Mouse (Mus musculus) ovary, postnatal 36 days (tissue): ENCODE data around the gene Rtn1.

ENCODE experiments used
- DNase-seq: peaks from one replicate; pipeline ENCODE4 v3.0.0; 2022; ENCODE audit warnings: low spot score, mixed read lengths

Rtn1 gene

DNA sequence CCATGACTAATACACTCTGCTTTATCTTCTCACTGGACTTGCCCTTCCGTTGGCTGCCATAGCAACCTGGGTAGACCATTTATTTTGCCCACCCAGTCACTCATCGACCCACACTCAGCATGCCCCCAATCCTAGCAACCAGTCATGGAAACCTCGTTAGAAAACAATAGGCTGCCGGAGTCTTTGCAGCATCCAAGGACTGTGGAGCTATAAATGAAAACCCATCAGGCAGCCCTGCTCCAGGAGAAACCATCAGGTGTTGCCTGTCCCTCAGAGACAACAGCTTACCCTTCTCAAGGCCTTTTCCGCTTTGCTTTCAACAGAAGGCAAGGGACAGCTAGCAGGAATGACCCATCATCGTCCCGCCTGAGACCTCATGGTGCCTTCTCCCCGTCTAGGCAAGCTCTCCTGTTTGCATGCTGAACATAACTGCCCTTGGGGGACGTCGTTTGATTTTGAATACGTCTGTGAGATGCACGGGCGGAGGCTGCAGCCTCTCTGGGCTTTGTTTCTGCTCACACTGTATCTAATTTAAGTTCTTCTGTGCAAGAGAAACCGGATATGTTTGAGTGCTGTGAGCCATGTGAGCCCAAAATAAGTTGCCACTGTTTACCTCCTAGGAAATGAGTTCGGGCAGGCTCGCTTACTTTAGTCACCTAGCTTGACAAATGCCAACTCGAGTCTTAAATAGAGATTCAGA is 34.8 kb downstream of the Rtn1 start:
- no peak for DNase-seq

DNA sequence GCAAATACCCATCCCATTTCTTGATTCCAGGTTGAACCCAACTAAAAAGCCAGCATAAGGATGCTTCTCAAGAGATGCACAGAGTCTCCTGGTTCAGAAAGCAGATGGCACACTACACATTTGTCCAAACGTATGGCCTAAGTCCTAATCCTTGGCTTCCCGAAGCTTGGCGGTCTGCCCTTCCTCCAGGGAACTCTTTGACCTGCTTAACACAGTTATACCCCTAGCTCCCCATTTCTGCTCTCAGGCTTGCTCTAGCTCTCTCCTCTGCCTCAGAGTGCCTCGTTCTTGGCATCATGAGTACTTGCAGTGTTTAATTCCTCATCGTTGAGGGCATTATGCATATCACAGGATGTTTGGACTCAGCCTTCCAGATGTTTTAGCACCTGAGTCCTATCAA is 38.8 kb downstream of the Rtn1 start:
- DNase-seq = no peak

DNA sequence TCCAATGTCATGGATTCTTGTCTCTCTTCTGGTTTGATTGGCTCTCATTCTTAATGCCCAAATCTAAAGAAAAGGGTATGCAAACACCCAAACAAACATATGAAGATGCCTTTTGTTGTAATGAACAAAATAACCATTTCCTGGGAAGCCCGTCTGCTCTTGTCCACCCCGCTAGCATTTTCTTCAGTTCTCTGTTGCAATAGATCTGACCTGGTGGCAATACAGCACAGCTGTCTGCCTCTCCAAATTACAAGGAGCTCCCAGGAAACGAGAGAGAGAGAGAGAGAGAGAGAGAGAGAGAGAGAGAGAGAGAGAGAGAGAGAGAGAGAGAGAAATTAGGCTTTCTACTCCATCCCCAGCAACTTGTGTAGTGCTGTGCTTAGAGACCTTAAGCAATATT is 42.1 kb downstream of the Rtn1 start:
- no peak for DNase-seq

DNA sequence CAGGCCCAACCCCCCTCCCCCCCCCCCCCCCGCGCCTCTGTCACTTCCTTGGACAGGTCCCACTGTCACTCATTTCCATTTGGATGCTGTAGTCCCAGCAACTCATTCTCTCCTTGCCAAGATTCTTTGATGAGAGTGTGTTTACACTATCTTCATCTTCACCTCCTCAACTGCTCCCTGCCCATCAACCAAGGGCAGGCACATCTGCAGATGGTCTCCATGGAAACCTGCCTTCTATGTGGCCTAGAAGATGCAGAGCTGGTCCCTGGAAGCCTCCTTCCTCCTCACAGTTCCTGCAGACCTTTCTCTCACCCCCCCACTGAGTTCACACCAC is 42.8 kb downstream of the Rtn1 start:
- no peak for DNase-seq

DNA sequence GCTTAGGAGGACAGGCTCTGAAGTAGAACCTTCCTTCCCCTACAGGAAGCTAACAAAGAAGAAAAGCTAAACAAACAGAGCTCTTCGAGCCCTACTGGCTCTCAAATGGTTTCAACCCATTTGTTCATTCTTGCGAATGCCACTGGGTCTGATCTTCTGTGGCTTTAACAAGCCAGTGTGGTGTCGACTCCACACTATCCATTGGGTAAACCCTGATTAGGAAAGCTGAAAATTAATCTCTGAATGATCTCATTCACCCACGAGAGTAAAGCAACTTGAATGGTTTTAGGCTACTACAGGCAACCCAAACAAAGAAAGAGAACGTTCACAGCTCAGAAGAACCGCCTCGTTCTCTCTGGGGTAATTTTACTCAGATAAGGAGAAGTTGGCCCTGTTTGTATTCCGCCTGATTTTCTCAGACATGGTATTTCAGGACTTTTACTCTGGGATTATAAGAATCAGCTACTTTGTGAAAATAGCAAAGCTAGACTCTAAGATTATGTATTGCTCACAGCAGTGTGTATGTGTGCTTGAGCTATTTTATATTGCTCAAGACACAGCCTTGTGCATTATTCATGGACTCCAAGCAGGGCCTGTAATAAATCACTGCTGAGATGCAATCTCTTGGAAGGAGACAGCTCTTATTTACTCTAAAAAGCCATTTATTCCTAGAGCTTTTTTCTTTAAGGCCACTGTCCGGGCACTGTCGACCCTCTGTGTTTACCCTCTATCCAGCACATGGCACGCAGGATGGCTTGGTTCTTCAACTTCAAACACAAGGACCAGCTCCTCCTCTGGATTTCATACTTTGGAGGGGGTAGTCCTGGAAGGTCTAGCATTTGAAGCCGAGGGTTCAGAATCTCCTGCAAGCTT is 43.4 kb downstream of the Rtn1 start:
- no peak for DNase-seq

DNA sequence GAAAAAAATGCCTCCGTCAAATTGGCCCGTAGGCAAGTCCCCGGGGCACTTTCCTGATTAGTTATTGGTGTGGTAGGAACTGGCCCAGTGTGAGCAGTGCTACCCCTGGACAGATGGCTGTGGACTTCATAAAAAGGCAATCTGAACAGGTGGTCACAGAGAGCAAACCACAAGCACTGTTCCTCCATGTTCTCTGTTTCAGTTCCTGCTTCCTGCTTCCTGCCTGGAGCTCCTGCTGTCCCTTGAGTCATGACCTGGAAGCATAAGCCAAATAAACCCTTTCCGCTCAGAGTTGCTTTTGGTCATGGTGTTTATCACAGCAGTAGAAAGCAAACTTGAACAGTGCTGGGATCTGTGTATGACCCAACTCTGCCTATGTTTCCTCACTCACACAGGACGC is 44.3 kb downstream of the Rtn1 start:
- no peak for DNase-seq

DNA sequence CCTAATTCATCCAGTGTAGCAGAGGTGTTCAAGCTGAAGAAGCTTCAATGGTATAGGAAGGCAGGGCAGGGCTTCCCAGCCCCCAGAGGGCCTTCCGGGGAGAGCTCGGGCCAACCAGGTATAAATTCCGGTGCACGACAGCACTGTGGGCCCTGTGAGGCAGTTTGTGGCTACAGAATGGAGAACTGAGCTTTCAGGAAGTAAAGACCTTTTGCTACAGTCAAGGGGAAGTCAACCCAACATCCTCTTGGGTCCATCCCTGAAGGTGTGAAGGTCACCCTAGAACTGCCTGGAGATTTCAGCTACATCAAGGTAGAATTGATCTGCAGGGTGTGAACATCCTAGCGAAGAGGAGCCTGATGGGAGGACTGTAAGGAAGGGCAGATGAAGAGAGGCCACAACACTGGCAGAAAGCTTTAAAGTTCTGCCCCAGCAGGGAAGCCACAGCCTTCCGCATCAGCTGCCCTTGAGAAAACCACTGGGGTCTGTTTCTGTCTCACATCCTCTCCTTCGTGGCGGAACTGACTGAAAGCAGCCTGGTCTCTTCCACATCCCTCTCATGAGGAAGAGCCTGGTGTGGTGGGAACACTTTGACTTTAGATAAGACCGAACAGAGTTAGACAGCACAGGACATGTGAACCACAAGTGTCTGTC is 47.0 kb downstream of the Rtn1 start:
- no peak for DNase-seq

DNA sequence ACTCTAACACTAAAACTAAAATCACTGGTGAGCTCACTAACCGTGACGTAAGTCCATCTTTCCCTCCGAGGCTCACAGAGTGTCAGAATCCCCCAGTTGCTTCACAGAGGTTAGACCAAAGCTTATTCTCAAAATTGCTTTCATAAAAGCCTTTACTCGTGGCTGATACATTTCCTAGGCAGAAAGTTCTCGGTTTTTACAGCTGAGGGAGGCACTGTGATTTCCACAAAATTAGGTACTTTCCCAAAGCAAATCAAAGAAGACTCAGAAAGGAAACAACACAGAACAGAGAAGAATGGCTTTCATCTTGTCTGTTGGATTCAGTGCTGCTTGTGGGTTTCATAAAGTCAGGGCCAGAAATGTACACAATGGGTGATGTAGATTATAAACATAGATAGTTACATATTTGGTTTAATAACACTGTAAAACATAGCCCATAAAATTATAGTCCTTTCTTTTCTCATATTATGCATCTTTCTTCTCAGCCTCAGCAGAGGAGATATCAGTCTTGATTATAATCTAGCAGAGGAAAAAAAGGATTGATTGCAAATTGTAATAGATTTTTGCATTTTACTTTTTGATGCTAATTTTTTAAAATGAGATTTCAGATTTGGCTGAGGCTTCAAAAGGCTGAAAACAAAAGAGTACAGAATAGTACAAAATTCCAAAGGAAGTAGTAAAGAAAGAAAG is 47.8 kb downstream of the Rtn1 start:
- no peak for DNase-seq

DNA sequence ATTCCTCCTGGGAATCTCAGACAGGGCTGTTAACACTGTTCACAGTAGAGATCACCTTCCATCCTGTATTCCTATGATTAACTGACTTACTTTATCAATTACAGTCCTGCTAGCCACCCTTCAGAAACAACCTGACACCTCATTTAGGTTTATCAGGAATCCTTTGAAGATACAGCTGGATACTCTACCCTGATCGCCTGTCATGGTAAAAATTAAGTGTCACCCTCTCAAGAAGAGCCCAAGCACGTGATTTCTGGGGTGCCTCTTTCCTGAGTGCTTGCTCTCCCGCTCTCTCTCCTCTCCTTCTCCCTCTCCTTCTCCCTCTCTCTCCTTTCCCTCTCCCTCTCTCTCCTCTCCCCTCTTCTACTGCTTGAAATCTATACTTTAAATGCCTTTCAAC is 49.0 kb downstream of the Rtn1 start:
- DNase-seq = no peak

DNA sequence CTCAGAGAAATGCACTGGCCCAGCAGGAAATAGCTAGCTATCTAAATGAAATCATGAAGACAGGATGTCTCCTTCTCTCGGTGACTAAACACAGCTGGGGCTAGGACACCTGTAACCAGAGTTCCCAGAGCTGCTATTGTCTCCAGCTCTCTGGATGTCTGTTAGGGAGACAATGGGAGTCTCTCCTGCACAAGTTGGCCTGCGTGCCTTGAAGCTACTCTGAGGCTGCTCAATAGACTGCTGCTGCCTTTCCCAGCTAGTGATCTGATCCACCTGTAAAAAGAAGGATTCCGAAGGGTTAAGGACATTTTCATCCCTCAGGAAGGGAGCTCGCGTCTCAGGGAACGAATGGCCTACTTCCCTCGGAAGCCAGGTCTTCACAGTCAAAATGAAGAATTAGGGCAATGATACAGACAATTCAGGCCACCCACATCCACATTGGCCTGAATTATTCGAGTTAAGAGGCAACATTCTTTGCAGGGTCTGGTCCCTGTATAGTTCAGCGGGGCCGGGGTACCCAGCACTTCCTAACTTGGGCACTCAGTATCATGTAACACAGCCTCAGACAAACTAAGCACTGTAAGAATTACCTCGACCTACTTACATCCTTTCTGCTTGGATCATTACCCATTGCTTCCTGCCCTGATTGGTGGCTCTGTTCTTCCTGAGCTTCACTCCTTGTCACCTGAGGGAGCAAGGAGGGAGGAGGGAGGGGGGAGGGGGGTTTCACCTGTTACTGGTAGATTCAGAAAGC is 51.0 kb downstream of the Rtn1 start:
- DNase-seq = no peak

DNA sequence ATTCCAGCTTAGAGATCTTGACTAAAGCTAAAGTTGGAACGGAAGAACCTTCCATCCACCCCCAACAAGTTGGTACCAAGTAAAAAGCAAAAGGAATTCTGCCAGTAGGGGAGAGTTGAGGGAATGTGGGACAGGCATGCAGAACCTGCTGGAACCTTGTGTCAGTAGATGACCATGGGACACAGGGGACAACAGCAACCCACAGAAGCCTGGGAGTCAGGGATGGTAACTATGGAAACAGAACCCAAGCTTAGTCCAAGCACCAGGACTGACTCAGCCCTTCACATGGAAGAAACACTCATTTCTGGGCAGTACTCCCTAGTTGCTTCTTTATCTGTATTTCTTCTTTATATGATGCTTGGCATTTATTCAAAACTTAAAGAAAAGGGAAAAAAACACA is 54.6 kb downstream of the Rtn1 start:
- no peak for DNase-seq

DNA sequence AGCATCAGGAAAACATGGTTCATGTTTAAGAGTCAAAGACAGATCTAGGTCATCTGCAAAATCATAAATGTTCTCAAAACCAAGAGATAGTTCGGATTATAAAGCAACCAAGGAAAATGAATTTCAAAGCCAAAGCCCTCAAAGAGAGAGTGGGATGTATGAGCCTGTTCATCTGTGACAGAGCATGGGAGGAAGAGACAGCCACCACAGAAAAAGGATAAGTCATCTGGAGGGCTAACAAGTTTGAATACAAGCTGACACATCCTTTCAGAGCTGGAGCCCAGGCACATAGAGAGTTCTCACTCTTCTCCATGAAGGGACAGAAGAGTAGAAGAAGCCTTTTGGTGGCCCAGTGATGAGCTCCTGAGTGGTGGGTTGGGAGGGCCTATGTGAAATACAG is 55.3 kb downstream of the Rtn1 start:
- DNase-seq = no peak

DNA sequence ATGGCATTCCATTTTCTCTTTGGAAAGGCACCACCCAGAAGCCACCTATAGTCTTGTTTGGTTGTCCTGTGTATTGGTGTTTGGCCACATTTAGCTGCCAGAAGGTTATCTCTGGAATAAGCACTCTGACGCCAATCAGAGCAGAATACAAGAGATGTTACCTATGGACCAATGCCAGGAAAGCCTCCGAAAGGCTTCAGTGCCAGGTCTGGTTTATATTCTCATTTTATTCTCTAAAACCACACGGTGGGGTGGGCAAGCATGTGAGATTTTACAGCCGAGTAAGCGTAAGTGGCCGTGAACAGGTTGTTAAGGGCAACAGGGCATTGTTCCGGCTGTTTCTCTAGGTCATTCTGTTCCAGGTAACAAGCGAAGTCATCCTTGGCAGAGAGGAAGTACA is 60.3 kb downstream of the Rtn1 start:
- no peak for DNase-seq

DNA sequence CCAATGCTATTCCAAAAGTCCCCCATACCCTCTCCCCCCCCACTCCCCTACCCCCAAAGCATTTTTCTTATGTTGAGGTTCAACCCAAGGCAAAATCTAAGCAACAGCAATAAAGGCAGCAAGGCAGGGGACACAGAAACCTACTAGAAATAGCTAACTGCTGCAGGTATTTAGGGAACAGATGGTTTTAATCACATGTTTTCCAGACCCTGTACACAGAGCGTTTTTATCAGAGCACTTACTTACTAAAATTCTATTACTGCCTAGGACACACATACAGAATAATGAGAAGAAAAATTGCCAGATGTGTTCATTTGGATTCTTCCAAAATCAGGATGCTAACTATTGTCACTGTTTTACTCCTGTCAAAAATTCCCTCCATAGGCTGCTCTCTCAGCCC is 61.7 kb downstream of the Rtn1 start:
- DNase-seq = no peak

DNA sequence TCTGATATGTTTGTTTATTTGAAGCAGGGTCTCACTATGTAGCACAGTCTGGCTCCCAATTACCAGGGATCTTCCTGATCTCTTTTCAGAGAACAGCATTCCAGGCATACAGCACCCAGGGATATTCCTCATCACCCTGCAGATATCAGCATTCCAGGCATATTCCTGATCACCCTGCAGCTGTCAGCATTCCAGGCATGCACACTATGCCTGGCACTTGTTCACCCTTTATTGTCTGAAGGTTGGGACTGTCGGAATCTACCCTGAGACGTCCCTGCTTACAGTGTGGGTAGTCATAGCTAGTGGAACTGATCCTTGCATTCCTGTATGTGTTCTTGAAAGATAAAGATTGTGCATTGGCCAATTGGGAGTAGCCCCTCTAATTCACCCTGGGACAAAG is 65.2 kb downstream of the Rtn1 start:
- no peak for DNase-seq

DNA sequence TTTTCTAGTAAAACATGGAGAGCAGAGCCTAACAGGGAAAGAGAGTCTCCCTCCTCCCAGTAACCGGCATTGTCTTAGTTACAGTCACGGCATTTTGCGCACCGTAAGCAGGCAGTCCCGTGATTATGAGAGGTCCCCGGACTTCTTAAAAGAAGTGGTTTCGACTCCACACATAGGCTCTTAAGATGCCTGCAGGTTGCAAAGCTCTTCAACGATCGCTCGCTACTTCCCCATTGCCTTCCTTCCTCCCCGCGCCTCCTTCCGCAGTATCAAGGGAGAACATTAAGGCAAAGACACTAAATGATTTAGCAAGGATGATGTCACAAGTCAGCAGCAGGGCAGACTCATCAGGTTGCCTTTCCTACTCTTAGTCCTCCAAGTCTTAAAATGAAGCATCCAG is 72.8 kb downstream of the Rtn1 start:
- no peak for DNase-seq

DNA sequence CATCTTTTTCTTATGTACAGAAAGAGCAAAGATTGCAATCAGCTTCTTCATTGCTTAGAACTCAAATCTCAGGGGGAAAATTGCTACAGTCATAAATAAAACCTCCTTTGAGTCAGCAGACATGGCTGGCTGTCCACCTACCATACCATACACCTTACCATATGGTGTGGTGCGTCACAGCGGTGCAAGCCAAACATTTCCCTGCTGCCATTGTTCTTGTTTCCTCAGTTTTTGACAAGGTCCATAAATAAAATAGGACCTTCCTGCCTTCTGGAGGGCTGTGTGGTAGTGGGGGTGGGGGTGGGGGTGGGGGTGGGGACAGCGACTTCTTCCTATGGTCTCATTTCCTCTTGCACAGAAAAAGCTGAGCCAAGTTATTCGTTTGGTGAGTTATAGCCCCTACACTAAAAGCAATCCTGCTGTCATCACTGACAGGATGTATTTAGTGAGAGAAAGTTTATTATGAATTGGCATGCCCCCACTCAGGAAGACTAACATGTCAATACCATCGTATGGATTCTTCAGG is 76.3 kb downstream of the Rtn1 start:
- no peak for DNase-seq

DNA sequence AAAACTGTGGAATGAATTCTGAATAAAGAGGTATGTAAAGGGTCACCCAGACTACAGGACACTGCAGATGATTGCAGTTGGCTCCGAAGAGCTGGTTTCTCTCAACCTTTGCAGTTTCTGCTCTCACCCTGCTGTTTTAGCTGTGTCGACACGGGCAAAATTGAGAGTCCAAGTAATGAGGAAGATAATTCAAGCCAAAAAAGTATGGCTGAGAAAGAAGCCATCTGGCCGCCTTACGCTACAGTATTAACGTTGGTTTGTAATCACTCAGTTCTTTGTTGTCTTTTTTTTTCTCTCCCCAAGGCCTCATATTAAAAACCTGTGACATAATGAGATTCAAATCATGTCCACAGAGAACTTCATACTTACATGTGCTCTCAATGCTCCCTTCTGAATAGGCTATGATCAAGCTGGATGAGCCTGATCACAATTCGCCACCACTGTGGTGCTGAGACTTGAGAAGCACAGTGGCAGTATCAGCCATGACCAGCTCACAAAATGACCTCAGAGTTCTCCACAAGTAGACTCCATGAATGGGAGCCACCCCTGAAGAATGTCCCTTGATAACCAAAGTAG is 76.9 kb downstream of the Rtn1 start:
- no peak for DNase-seq

DNA sequence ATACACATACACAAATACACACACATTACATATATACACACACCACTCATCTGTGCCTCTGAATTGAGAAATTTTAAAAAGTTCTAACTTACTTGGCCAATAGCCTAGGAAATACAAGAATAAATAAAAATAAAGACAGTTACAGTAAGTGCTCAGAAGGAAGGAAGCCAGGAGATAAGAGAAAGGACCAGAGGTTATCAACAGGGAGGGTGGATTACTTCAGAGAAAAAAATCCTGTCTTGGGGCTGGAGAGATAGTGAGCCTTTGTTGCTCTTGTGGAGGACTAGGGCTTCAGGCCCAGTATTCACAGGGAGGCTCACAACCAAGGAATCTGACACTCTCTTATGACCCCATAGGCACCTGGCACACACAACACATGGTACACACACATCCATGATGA is 82.8 kb downstream of the Rtn1 start:
- DNase-seq = no peak

DNA sequence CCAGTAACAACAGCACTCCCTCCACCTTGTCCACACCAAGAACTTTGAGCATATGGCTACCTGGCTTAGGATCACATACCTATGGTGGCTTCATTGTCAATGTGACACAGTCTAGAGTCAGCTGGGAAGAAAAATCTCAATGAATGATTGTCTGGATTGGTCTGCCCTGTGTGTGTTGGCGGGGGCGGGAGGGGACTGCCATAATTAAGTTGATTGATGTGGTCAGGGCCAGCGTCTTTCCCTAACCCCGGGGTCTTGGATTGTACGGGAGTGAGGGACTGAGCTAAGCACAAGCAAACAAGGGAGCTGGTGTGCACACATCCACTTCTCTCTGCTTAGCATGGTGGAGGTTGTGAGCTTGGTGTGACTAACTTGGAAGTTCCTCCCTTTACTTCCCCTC is 83.8 kb downstream of the Rtn1 start:
- no peak for DNase-seq

DNA sequence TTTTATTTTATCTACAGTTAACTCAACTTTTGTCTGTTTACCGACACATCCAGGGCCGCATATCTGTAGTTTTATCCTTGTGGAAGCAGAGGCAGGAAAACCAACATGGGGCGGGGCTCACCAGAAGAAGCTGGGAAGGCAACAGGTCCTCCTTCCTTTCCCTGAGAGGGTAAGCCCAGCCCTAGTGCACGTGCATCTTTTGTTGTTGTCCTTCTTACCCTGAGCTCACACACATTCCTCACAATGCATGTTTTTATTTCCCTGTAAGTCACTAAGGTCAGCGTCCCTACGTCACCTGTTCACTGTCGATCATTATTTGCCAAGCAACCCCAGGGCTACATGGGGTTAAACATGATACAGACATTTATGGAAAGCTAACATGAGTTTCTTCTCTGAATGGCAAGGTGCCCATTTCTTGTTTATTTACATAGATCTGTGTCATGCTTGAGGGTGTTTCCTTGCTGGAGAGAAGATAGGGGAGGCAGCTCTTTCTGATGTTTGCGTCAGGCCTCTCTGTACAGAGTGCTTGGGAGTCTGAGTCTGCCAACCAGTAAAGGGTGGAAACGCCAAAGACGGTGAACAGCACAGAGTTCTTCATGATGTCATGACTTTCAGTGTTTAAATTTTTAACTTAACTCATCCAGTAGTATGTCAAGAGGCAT is 84.5 kb downstream of the Rtn1 start:
- DNase-seq = no peak
